ENCODE assay signal across 29 mouse cellular contexts in the genomic region with DNA sequence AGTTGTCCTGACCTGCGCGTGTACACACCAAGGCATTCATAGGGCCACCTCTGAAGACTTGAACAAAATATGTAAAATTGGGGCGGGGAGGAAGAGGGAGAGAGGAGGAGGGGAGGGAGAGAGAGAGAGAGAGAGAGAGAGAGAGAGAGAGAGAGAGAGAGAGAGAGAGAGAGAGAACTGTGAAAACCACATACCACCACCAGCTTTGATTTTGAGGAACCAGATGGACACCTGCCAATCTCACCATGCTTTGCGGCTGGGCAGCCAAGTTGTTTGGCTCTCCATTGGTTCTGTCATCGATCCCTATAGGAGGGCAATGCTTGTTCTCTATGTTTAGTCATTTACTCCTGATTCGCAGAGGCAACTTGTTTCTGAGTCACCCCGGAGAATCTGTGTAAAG. TPM values are rescaled to one million over a fixed set of nuclear protein-coding genes. Genes with fewer than 3 reads are reported as not detected.
DNase-seq lines count a peak whose midpoint lies in the region; ATAC-seq and TF ChIP-seq lines count a peak whose summit lies in the region.
"Had no signal": no experiment of that assay in that cellular context is flagged by ENCODE, and none has a peak within 500 bp of the region (broad histone marks: within the 10 kb centered on the region; RNA-seq: fewer than 3 reads in every experiment).

No protein-coding gene starts in this region.

- peaks cover 30% of the 10 kb centered on the region for H3K4me1 ChIP-seq in hindbrain, embryonic 10.5 days (replicated peaks)
- H3K4me1 ChIP-seq in hindbrain, embryonic 11.5 days (replicated peaks; ENCODE audit: control insufficient read depth, insufficient read depth, low read length) = peaks cover 5% of the 10 kb centered on the region; the same call in 1 of the 2 replicates
- peaks cover 23 to 64% of the 10 kb centered on the region in 2 experiments for H3K4me1 ChIP-seq in CH12.LX (ENCODE audit: control insufficient read depth in 1 of 2, insufficient read depth in 2 of 2)
- peaks cover 4 to 40% of the 10 kb centered on the region in 2 experiments for H3K4me1 ChIP-seq in MEL (ENCODE audit: control insufficient read depth in 1 of 2, insufficient read depth in 2 of 2, low read length in 2 of 2)
- H3K4me1 ChIP-seq in thymus, adult 2 months (replicated peaks; ENCODE audit: control insufficient read depth, insufficient read depth, low read length) = peaks cover 4% of the 10 kb centered on the region; the same call in 1 of the 2 replicates
- peaks cover 44% of the 10 kb centered on the region for H3K4me1 ChIP-seq in liver, embryonic 12.5 days

- no peak for TF ChIP-seq RAD21 in CH12.LX (IDR thresholded peaks at IDR 0.05; ENCODE audit: low read depth, low read length)
- TF ChIP-seq RAD21 in MEL (IDR thresholded peaks at IDR 0.05; ENCODE audit: low read depth, low read length) = no peak

- H3K27ac ChIP-seq in hindbrain, embryonic 10.5 days = 0 out of 2 replicates have a peak overlapping the region, but pooled peaks have one; percentile 84
- no peak overlapping the region for H3K27ac ChIP-seq in hindbrain, embryonic 11.5 days (ENCODE audit: low read depth, low read length)
- H3K27ac ChIP-seq in CH12.LX (ENCODE audit: insufficient read depth, low read depth) = no peak overlapping the region
- H3K27ac ChIP-seq in MEL (ENCODE audit: control insufficient read depth, low read depth, low read length) = no peak overlapping the region
- no peak overlapping the region for H3K27ac ChIP-seq in thymus, adult 2 months (ENCODE audit: control insufficient read depth, insufficient read depth, low read length)
- no peak overlapping the region for H3K27ac ChIP-seq in liver, embryonic 12.5 days
- H3K27ac ChIP-seq: forebrain, embryonic 13.5 days; heart, embryonic 15.5 days; hindbrain, embryonic 13.5 days; intestine, embryonic 15.5 days had no signal

- TF ChIP-seq POLR2A in CH12.LX (IDR thresholded peaks at IDR 0.05; ENCODE audit: low read depth, low read length) (no peak), MEL (IDR thresholded peaks at IDR 0.05; ENCODE audit: control insufficient read depth in 1 of 2, insufficient read depth in 1 of 2, low read depth in 1 of 2, low read length in 2 of 2, poor library complexity in 1 of 2) (no peak)
- no peak for TF ChIP-seq POLR2A in thymus, adult 2 months (IDR thresholded peaks at IDR 0.05; ENCODE audit: control insufficient read depth, extremely low read depth, insufficient read depth, low read length, poor library complexity)

- no peak overlapping the region for H3K4me3 ChIP-seq in hindbrain, embryonic 10.5 days
- no peak overlapping the region for H3K4me3 ChIP-seq in hindbrain, embryonic 11.5 days (ENCODE audit: low read depth, low read length)
- H3K4me3 ChIP-seq in CH12.LX (replicated peaks in 1 of 3; ENCODE audit: low read depth in 2 of 3, low read length in 2 of 3, poor library complexity in 1 of 3) (no peak overlapping the region), MEL (ENCODE audit: control insufficient read depth in 1 of 2, insufficient read depth in 1 of 2, low read depth in 2 of 2, low read length in 2 of 2) (no peak overlapping the region)
- no peak overlapping the region for H3K4me3 ChIP-seq in thymus, adult 2 months (ENCODE audit: control insufficient read depth, insufficient read depth, low read length)
- H3K4me3 ChIP-seq in liver, embryonic 12.5 days = no peak overlapping the region
- H3K4me3 ChIP-seq: forebrain, embryonic 10.5 days; forebrain, embryonic 13.5 days; heart, embryonic 12.5 days; heart, embryonic 15.5 days; hindbrain, embryonic 13.5 days; intestine, embryonic 15.5 days had no signal

- in situ Hi-C loops in CH12.LX (cut with MboI; ENCODE audit: low pct_ligation_motif_present, low pct_unique_long_range_greater_than_20kb, low sequenced_read_pairs) = no loop called here

- no peak for ATAC-seq in hindbrain, embryonic 11.5 days (ENCODE audit: low FRiP score)
- ATAC-seq in granulocyte monocyte progenitor cell, adult 5-6 weeks (replicated peaks; ENCODE audit: poor library complexity, severe bottlenecking) = peak; percentile 29; the same call in 1 of the 2 replicates
- ATAC-seq in liver, embryonic 12.5 days = no peak
- ATAC-seq: CD4-positive, CD25-positive, alpha-beta regulatory T cell, adult 4 months; forebrain, embryonic 13.5 days; forebrain, embryonic 16.5 days; hindbrain, embryonic 16.5 days; intestine, embryonic 15.5 days; Patski had no signal

- H3K79me2 ChIP-seq in CH12.LX (replicated peaks; ENCODE audit: control insufficient read depth, extremely low read depth, insufficient read depth, poor library complexity, severe bottlenecking) = no peaks in the 10 kb centered on the region
- H3K79me2 ChIP-seq in MEL (ENCODE audit: control insufficient read depth, insufficient read depth, low read length, poor library complexity) = no peaks in the 10 kb centered on the region

- H3K9ac ChIP-seq in hindbrain, embryonic 11.5 days (ENCODE audit: low read depth, low read length) = no peak overlapping the region
- H3K9ac ChIP-seq in CH12.LX (ENCODE audit: insufficient read depth, low read depth) = no peak overlapping the region
- H3K9ac ChIP-seq in MEL (ENCODE audit: control insufficient read depth, low read depth, low read length, poor library complexity, severe bottlenecking) = no peak overlapping the region
- no peak overlapping the region for H3K9ac ChIP-seq in liver, embryonic 12.5 days
- H3K9ac ChIP-seq: forebrain, embryonic 13.5 days; heart, embryonic 12.5 days; heart, embryonic 15.5 days; hindbrain, embryonic 13.5 days; intestine, embryonic 15.5 days had no signal

- TF ChIP-seq CTCF in CH12.LX (conservative IDR thresholded peaks at IDR 0.05 in 1 of 2, IDR thresholded peaks at IDR 0.05 in 1 of 2; ENCODE audit: low read depth in 2 of 2, low read length in 2 of 2) = no peak
- no peak for TF ChIP-seq CTCF in MEL (IDR thresholded peaks at IDR 0.05 in 2 of 3, conservative IDR thresholded peaks at IDR 0.05 in 1 of 3; ENCODE audit: control insufficient read depth in 1 of 3, insufficient read depth in 1 of 3, low read depth in 2 of 3, low read length in 3 of 3, poor library complexity in 1 of 3, severe bottlenecking in 1 of 3)
- TF ChIP-seq CTCF in thymus, adult 2 months (IDR thresholded peaks at IDR 0.05; ENCODE audit: borderline replicate concordance, control insufficient read depth, extremely low read depth, insufficient read depth, low read length, poor library complexity) = no peak

- 95% methylated on average over 7 of the region's 7 CpGs for WGBS in hindbrain, embryonic 10.5 days
- WGBS in hindbrain, embryonic 11.5 days = 90% methylated on average over 7 of the region's 7 CpGs
- WGBS in thymus, adult 2 months = 65% methylated on average over 7 of the region's 7 CpGs
- 73% methylated on average over 7 of the region's 7 CpGs for WGBS in liver, embryonic 12.5 days (ENCODE audit: insufficient replicate concordance)

- H3K36me3 ChIP-seq in hindbrain, embryonic 10.5 days = no peaks in the 10 kb centered on the region
- no peaks in the 10 kb centered on the region for H3K36me3 ChIP-seq in hindbrain, embryonic 11.5 days (ENCODE audit: control insufficient read depth, insufficient read depth, low read length)
- H3K36me3 ChIP-seq in CH12.LX (replicated peaks in 1 of 2; ENCODE audit: control insufficient read depth in 1 of 2, insufficient read depth in 1 of 2, low read length in 1 of 2) (no peaks in the 10 kb centered on the region), MEL (ENCODE audit: control insufficient read depth in 1 of 2, insufficient read depth in 2 of 2, low read length in 2 of 2) (peaks cover 0 to 20% of the 10 kb centered on the region in 2 experiments; a peak in 2 of 4 replicates)
- no peaks in the 10 kb centered on the region for H3K36me3 ChIP-seq in thymus, adult 2 months (ENCODE audit: control insufficient read depth, insufficient read depth, low read length)
- H3K36me3 ChIP-seq in liver, embryonic 12.5 days = no peaks in the 10 kb centered on the region
- H3K36me3 ChIP-seq: forebrain, embryonic 10.5 days; heart, embryonic 12.5 days; heart, embryonic 15.5 days; hindbrain, embryonic 13.5 days; intestine, embryonic 15.5 days had no signal

- no peaks in the 10 kb centered on the region for H3K9me3 ChIP-seq in hindbrain, embryonic 10.5 days
- H3K9me3 ChIP-seq in hindbrain, embryonic 11.5 days (ENCODE audit: control insufficient read depth, low read length) = no peaks in the 10 kb centered on the region
- H3K9me3 ChIP-seq in CH12.LX (replicated peaks; ENCODE audit: low read length) (no peaks in the 10 kb centered on the region), MEL (replicated peaks; ENCODE audit: insufficient read depth, low read length) (no peaks in the 10 kb centered on the region)
- no peaks in the 10 kb centered on the region for H3K9me3 ChIP-seq in liver, embryonic 12.5 days (replicated peaks)
- H3K9me3 ChIP-seq: forebrain, embryonic 13.5 days; heart, embryonic 12.5 days; heart, embryonic 15.5 days; hindbrain, embryonic 13.5 days; intestine, embryonic 15.5 days had no signal

- H3K4me2 ChIP-seq in hindbrain, embryonic 11.5 days (replicated peaks; ENCODE audit: low read depth, low read length) = no peak overlapping the region
- H3K4me2 ChIP-seq in CH12.LX (ENCODE audit: insufficient read depth, low read depth, poor library complexity, severe bottlenecking) = no peak overlapping the region
- no peak overlapping the region for H3K4me2 ChIP-seq in liver, embryonic 12.5 days
- H3K4me2 ChIP-seq: forebrain, embryonic 13.5 days; heart, embryonic 12.5 days; heart, embryonic 15.5 days; hindbrain, embryonic 13.5 days; intestine, embryonic 15.5 days had no signal

- TF ChIP-seq EP300 in CH12.LX (IDR thresholded peaks at IDR 0.05; ENCODE audit: low read length) (no peak), MEL (IDR thresholded peaks at IDR 0.05; ENCODE audit: low read depth in 1 of 2, low read length in 2 of 2) (no peak)

- H3K27me3 ChIP-seq in hindbrain, embryonic 10.5 days (ENCODE audit: insufficient read depth, poor library complexity, severe bottlenecking) = no peaks in the 10 kb centered on the region
- no peaks in the 10 kb centered on the region for H3K27me3 ChIP-seq in hindbrain, embryonic 11.5 days (ENCODE audit: control insufficient read depth, insufficient read depth, low read length)
- H3K27me3 ChIP-seq in CH12.LX (replicated peaks) (no peaks in the 10 kb centered on the region), MEL (ENCODE audit: control insufficient read depth in 1 of 2, insufficient read depth in 2 of 2, low read length in 2 of 2) (no peaks in the 10 kb centered on the region)
- H3K27me3 ChIP-seq in thymus, adult 2 months (ENCODE audit: control insufficient read depth, insufficient read depth, low read length) = no peaks in the 10 kb centered on the region
- H3K27me3 ChIP-seq in liver, embryonic 12.5 days (replicated peaks) = no peaks in the 10 kb centered on the region
- H3K27me3 ChIP-seq: forebrain, embryonic 13.5 days; heart, embryonic 12.5 days; heart, embryonic 15.5 days; hindbrain, embryonic 13.5 days; intestine, embryonic 15.5 days; Patski had no signal

- dilution Hi-C loops in CH12.LX (cut with MboI; ENCODE audit: extremely low pct_ligation_motif_present, extremely low pct_unique_long_range_greater_than_20kb, low sequenced_read_pairs) = no loop called here

- DNase-seq in hindbrain, embryonic 10.5 days (ENCODE audit: low spot score) = no peak
- no peak for DNase-seq in hindbrain, embryonic 11.5 days (ENCODE audit: low spot score)
- DNase-seq in CH12.LX (ENCODE audit: extremely low read depth) (no peak), MEL (ENCODE audit: low read depth, low spot score) (no peak)
- no peak for DNase-seq in thymus, adult 2 months
- DNase-seq in spleen, postnatal 4 days (ENCODE audit: low spot score in 2 of 2) = no peak
- DNase-seq: adrenal gland, adult 2 months; adrenal gland, postnatal 14 days; cerebellum, adult 18-20 months; cerebellum, adult 9-10 months; cerebellum, postnatal 14 days; gastrocnemius, postnatal 10 days; gastrocnemius, postnatal 36 days; heart, adult 11 months; heart, postnatal 14 days; heart, postnatal 4 days; kidney, adult 11 months had no signal

RNA-seq across cellular contexts. Expression of gene Ncoa3, which starts 21.7 kb away (rescaled TPM):
- polyA plus RNA-seq in hindbrain, embryonic 10.5 days (2016; fragmentation: Nextera tagmentation; extraction: Ambion mirVana) = 14.6 and 16.6 TPM in 2 replicates
- polyA plus RNA-seq in hindbrain, embryonic 11.5 days (2014; fragmentation: Nextera tagmentation; extraction: Ambion mirVana) = 16.7 and 17.1 TPM in 2 replicates
- total RNA-seq in CH12.LX (2012; rRNA removed) (17.1 and 19.0 TPM in 2 replicates), CH12.LX (2014; rRNA removed) (11.3 and 13.4 TPM in 2 replicates), MEL (2012; rRNA removed) (5.7 and 6.7 TPM in 2 replicates)
- polyA plus RNA-seq in CH12.LX (2012; ENCODE audit: insufficient read length, low read depth) (21.0 and 21.9 TPM in 2 replicates), MEL (2012; ENCODE audit: insufficient read depth in 1 of 2, insufficient read length in 2 of 2, low read depth in 1 of 2, low replicate concordance in 2 of 2, missing spikeins in 1 of 2) (10 to 100 TPM; 10.3 to 19.8 TPM)
- 17.4 and 19.9 TPM in 2 replicates for total RNA-seq in granulocyte monocyte progenitor cell, adult 5-6 weeks (2014; fragmentation: Nextera tagmentation)
- 16.1 and 20.8 TPM in 2 replicates for total RNA-seq in granulocyte monocyte progenitor cell, adult 5-6 weeks (2017)
- 70.0 and 73.4 TPM in 2 replicates for polyA plus RNA-seq in thymus, adult 2 months (2012; rRNA removed)
- 8.1 and 8.3 TPM in 2 replicates for polyA plus RNA-seq in liver, embryonic 12.5 days (2016; fragmentation: Nextera tagmentation; extraction: Ambion mirVana)
